Mouse (Mus musculus): ENCODE results near the gene Fam222a.

Fam222a gene

GRCm38 (mm10) chr5:114661029-114661428 is 93.2 kb downstream of the Fam222a start:
- no peak for DNase-seq

Data from kidney, postnatal 25 days (tissue).